Mouse (Mus musculus): ENCODE data around the gene Dram1.

Gene Dram1

DNA sequence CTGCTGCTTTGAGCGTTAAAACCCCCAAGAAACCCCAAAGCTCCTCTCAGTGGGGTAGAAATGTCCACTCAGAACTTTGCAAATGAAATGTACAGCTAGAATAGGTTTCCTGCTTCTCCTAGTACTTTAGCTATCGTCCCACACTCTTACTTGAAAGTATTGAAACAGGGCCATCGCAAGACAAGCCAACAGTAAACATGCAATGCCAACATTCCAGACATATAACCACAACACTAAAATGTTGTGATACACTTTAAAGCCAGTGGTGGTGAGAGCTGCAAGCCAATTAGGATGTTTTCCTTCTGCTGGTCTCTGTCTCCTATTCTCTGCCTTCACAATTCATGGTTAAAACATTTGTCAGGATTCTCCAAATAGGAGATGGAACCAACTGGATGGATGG, 97.2 kb downstream of the Dram1 start:
- no peak for DNase-seq

DNA sequence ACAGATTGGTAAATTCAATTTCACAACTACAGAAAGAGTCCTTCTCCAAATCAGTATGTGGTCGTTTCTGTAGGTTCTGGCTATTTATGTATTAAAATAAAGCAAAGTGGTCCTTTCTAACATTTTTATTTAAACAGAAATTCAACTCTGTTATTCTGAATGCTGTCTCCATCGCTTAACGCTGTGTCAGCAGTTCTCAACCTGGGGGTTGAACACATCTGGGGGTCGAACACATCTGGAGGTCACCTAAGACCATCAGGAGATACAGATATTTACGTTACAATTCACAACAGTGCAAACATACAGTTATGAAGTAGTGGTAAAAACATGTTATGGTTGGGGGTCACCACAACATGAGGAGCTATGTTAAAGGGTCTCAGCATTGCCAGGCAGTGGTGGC, 104.8 kb downstream of the Dram1 start:
- no peak for DNase-seq
